Mouse (Mus musculus) left cerebral cortex, postnatal 25 days (tissue): ENCODE results near the gene Mef2c. TPM values are rescaled to one million over a fixed set of nuclear protein-coding genes. Genes with fewer than 3 reads are reported as not detected.
A peak's percentile ranks its signal among the peaks of the same experiment; 100 is the strongest.

Source experiments
- DNase-seq, 2 experiments: peaks; one replicate each; pipeline ENCODE4 v3.0.0; 2022; ENCODE audit warnings: low spot score in 2 of 2, mixed read lengths in 1 of 2
- intact Hi-C: fragments of 180-260 bp; cut with DNase I; formaldehyde crosslinking; loops from one replicate; pipeline ENCODE4 v1.15.1; 2025
- total RNA-seq, 2 experiments: library from RNA; stranded (reverse); gene quantifications; 2 replicates each; pipeline ENCODE4 v1.2.3; 2021

Gene Mef2c
- total RNA-seq, 2 experiments from 2014 or later = 688 to 732 TPM

- intact Hi-C loops = no loop called here
- no peak for DNase-seq
Observed at GRCm38 (mm10) chr13:83600301-83600700, 96.5 kb downstream of the Mef2c start.

GRCm38 (mm10) chr13:83601741-83602140 lies 97.9 kb downstream of the Mef2c start:
- intact Hi-C loops = no loop called here
- DNase-seq = no peak

- intact Hi-C loops = no loop called here
- DNase-seq = peak in 1 of 2 experiments; percentile 73
Observed at GRCm38 (mm10) chr13:83603373-83604265, 99.8 kb downstream of the Mef2c start.

- intact Hi-C loops = no loop called here
Observed at GRCm38 (mm10) chr13:83604320-83604719, 100.5 kb downstream of the Mef2c start.

GRCm38 (mm10) chr13:83604785-83605184 lies 101.0 kb downstream of the Mef2c start:
- DNase-seq = no peak
- intact Hi-C loops = no loop called here

More at GRCm38 (mm10) chr13:83604320-83604719, 100.5 kb downstream of the Mef2c start:
- peak in 1 of 2 experiments; percentile 80 for DNase-seq

- intact Hi-C loops = no loop called here
Observed at GRCm38 (mm10) chr13:83607883-83608581, 104.2 kb downstream of the Mef2c start.

GRCm38 (mm10) chr13:83608851-83609516 lies 105.2 kb downstream of the Mef2c start:
- intact Hi-C loops = no loop called here
- DNase-seq = no peak

More at GRCm38 (mm10) chr13:83607883-83608581, 104.2 kb downstream of the Mef2c start:
- peak in 1 of 2 experiments; percentile 57 for DNase-seq

- peak in 1 of 2 experiments; percentile 89 for DNase-seq
Observed at GRCm38 (mm10) chr13:83609517-83609878, 105.7 kb downstream of the Mef2c start.

GRCm38 (mm10) chr13:83610124-83610523 lies 106.3 kb downstream of the Mef2c start:
- DNase-seq = no peak
- intact Hi-C loops = no loop called here

More at GRCm38 (mm10) chr13:83609517-83609878, 105.7 kb downstream of the Mef2c start:
- intact Hi-C loops = no loop called here

- DNase-seq = no peak
- intact Hi-C loops = no loop called here
Observed at GRCm38 (mm10) chr13:83612195-83612594, 108.4 kb downstream of the Mef2c start.

- intact Hi-C loops = no loop called here
- DNase-seq = no peak
Observed at GRCm38 (mm10) chr13:83615875-83616274, 112.0 kb downstream of the Mef2c start.

GRCm38 (mm10) chr13:83624651-83625050 lies 120.8 kb downstream of the Mef2c start:
- intact Hi-C loops = no loop called here
- DNase-seq = no peak

- intact Hi-C loops = no loop called here
- DNase-seq = no peak
Observed at GRCm38 (mm10) chr13:83627429-83627828, 123.6 kb downstream of the Mef2c start.

- intact Hi-C loops = no loop called here
- no peak for DNase-seq
Observed at GRCm38 (mm10) chr13:83628139-83628538, 124.3 kb downstream of the Mef2c start.

GRCm38 (mm10) chr13:83633155-83633554 lies 129.3 kb downstream of the Mef2c start:
- DNase-seq = no peak
- intact Hi-C loops = no loop called here

GRCm38 (mm10) chr13:83635218-83635617 lies 131.4 kb downstream of the Mef2c start:
- intact Hi-C loops = no loop called here
- DNase-seq = no peak

- intact Hi-C loops = no loop called here
- no peak for DNase-seq
Observed at GRCm38 (mm10) chr13:83637666-83638065, 133.8 kb downstream of the Mef2c start.

GRCm38 (mm10) chr13:83638735-83639134 lies 134.9 kb downstream of the Mef2c start:
- intact Hi-C loops = no loop called here

GRCm38 (mm10) chr13:83649051-83649450 lies 145.2 kb downstream of the Mef2c start:
- DNase-seq = no peak
- intact Hi-C loops = no loop called here

More at GRCm38 (mm10) chr13:83638735-83639134, 134.9 kb downstream of the Mef2c start:
- DNase-seq = no peak
